Mouse (Mus musculus) cerebellum, postnatal 25 days (tissue): ENCODE data around the gene Josd2.

Experiments
- DNase-seq, 2 experiments: peaks; one replicate each; pipeline ENCODE4 v3.0.0; 2021; ENCODE audit warnings: mixed read lengths in 2 of 2

The Josd2 gene

GRCm38 (mm10) chr7:44446070-44446855, 21.5 kb upstream of the Josd2 start:
- peak; percentile 80 to 89 for DNase-seq

- peak in 1 of 2 experiments; percentile 7 for DNase-seq
Measured at GRCm38 (mm10) chr7:44453256-44453655, 14.5 kb upstream of the Josd2 start.

GRCm38 (mm10) chr7:44456302-44456701, 11.5 kb upstream of the Josd2 start:
- peak in 1 of 2 experiments; percentile 7 for DNase-seq

GRCm38 (mm10) chr7:44460067-44460466, 7.7 kb upstream of the Josd2 start:
- peak; percentile 23 to 27 for DNase-seq

- DNase-seq: peak; percentile 51
Measured at GRCm38 (mm10) chr7:44460767-44461502, 6.8 kb upstream of the Josd2 start.

- DNase-seq: peak; percentile 38 to 49
Measured at GRCm38 (mm10) chr7:44461503-44462217, 6.1 kb upstream of the Josd2 start.

- peak; percentile 58 to 75 for DNase-seq
Measured at GRCm38 (mm10) chr7:44462218-44463055, 5.3 kb upstream of the Josd2 start.

GRCm38 (mm10) chr7:44463056-44463425, 4.7 kb upstream of the Josd2 start:
- DNase-seq: peak in 1 of 2 experiments; percentile 25

GRCm38 (mm10) chr7:44463556-44464225, 4.1 kb upstream of the Josd2 start:
- peak in 1 of 2 experiments; percentile 52 for DNase-seq

GRCm38 (mm10) chr7:44464511-44464910, 3.3 kb upstream of the Josd2 start:
- DNase-seq: peak; percentile 96 to 97

- peak in 1 of 2 experiments; percentile 55 for DNase-seq
Measured at GRCm38 (mm10) chr7:44465111-44465510, 2.7 kb upstream of the Josd2 start, which contains the start of gene Aspdh. Gene Aspdh, plus strand, starts transcription at chr7:44465391.

GRCm38 (mm10) chr7:44466006-44466887, 1.5 kb upstream of the Josd2 start:
- DNase-seq: peak; percentile 39 to 45

GRCm38 (mm10) chr7:44466888-44467311, 880 bp upstream of the Josd2 start:
- DNase-seq: peak; percentile 51 to 57

- peak in 1 of 2 experiments; percentile 47 for DNase-seq
Measured at GRCm38 (mm10) chr7:44468644-44469285, 985 bp downstream of the Josd2 start.

GRCm38 (mm10) chr7:44469677-44470675, 2.2 kb downstream of the Josd2 start:
- peak; percentile 20 to 25 for DNase-seq

GRCm38 (mm10) chr7:44470696-44471612, 3.2 kb downstream of the Josd2 start:
- DNase-seq: peak; percentile 12 to 35

GRCm38 (mm10) chr7:44471880-44472557, 4.2 kb downstream of the Josd2 start:
- peak; percentile 18 to 33 for DNase-seq
